Mouse (Mus musculus): ENCODE measurements around the gene Gmnn.

- TF ChIP-seq CTCF (IDR thresholded peaks at IDR 0.05; ENCODE audit: extremely low read depth, insufficient read length, insufficient replicate concordance, low read depth, low read length) (no peak), POLR2A (IDR thresholded peaks at IDR 0.05; ENCODE audit: low read depth, low read length) (no peak)
These were observed 16.3 kb upstream of the Gmnn start for GRCm38 (mm10) chr13:24778026-24778425.
